Mouse (Mus musculus) lung, embryonic 15.5 days (tissue): ENCODE results near the gene Lgals7. TPM values are rescaled to one million over a fixed set of nuclear protein-coding genes. Genes with fewer than 3 reads are reported as not detected.

Experiments
- ATAC-seq: fragments of 200-750 bp; cut with Nextera tagmentation; 2 replicates; pipeline ENCODE4 v1.8.0; 2017; ENCODE audit warnings: moderate number of reproducible peaks, borderline replicate concordance; ENCODE audit not compliant: low FRiP score, low TSS enrichment; ENCODE audit errors: extremely low read depth
- H3K27ac ChIP-seq: fragments of 300-500 bp; sonication (generic); 2 replicates; pipeline ENCODE4 v1.5.1; 2015; ENCODE audit warnings: moderate library complexity, mild to moderate bottlenecking, inconsistent platforms
- H3K27me3 ChIP-seq: fragments of 300-500 bp; sonication (generic); 2 replicates; pipeline ENCODE4 v1.6.1; 2015; ENCODE audit warnings: inconsistent platforms
- H3K36me3 ChIP-seq: fragments of 300-500 bp; sonication (generic); 2 replicates; pipeline ENCODE4 v1.6.1; 2015; ENCODE audit warnings: inconsistent platforms
- H3K4me1 ChIP-seq: fragments of 300-500 bp; sonication (generic); 2 replicates; pipeline ENCODE4 v1.6.1; 2015; ENCODE audit warnings: inconsistent platforms
- H3K4me2 ChIP-seq: fragments of 300-500 bp; sonication (generic); 2 replicates; pipeline ENCODE4 v1.6.1; 2015; ENCODE audit warnings: inconsistent platforms, mild to moderate bottlenecking, moderate library complexity
- H3K4me3 ChIP-seq: fragments of 300-500 bp; sonication (generic); 2 replicates; pipeline ENCODE4 v1.5.1; 2015; ENCODE audit warnings: mild to moderate bottlenecking, inconsistent platforms
- H3K9ac ChIP-seq: fragments of 300-500 bp; sonication (generic); 2 replicates; pipeline ENCODE4 v1.6.1; 2015; ENCODE audit warnings: inconsistent platforms
- H3K9me3 ChIP-seq: fragments of 300-500 bp; sonication (generic); 2 replicates; pipeline ENCODE4 v1.6.1; 2016; ENCODE audit warnings: inconsistent platforms
- WGBS: fragments of 180-500 bp; shearing (Covaris S2); methylation state at CpG from one replicate; pipeline ENCODE4 v1.1.7; 2015; 5-methylcytosine and 5-hydroxymethylcytosine counted together
- polyA plus RNA-seq: library from polyadenylated mRNA; unstranded; fragments of >200 nt; fragmentation: Nextera tagmentation; extraction: Ambion mirVana; gene quantifications from 2 replicates; pipeline ENCODE4 v1.2.1, GENCODE M21; 2015

The Lgals7 gene
- polyA plus RNA-seq, 1 experiment from 2014 or later = 1.6 TPM

DNA sequence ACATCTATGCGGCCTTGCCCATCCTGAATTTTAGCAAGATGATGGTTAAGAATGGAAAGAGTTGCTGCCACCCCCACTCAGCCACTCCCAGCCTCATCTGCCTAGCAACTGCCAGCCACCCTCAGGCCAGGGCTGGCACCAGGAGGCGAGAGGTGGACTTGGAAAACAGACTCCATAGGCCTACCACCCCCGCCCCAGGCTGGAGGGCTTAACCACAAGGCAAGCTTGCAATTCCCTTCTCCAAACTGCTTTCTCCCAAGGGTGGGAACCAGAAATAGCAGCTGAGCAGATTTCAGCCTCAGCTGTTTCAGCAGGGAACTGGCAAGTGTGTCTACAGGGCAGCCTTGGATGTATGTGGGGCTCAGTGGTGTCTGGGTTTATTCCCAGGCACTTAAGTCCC, 39.2 kb downstream of the Lgals7 start:
- WGBS = 91% methylated on average over 3 of the region's 3 CpGs
- peaks cover 99% of the 10 kb centered on the region for H3K36me3 ChIP-seq
- no peak for ATAC-seq
- H3K9me3 ChIP-seq = no peaks in the 10 kb centered on the region
- no peak overlapping the region for H3K9ac ChIP-seq
- no peaks in the 10 kb centered on the region for H3K4me1 ChIP-seq
- H3K4me3 ChIP-seq = no peak overlapping the region
- no peaks in the 10 kb centered on the region for H3K27me3 ChIP-seq
- H3K27ac ChIP-seq = no peak overlapping the region
- no peak overlapping the region for H3K4me2 ChIP-seq

DNA sequence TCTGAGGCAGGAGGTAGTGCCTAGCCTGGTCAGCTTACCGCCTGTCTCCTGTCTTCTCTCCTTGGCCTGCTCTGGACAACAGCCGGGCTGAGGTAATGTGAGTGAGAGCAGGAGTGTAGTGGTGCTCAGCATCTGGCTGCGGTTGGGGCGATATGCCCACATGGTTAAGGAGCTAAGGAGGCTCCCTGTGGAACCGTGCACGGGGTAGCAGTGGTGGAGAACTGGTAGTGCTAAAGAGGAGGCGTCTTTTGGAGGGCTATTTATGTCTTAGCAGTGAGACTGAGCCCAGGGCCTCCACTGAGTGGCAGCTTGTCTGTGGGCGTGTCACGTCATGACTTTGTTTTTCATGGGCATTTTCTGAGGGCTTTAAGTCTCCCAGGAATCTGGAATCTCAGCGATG, 40.1 kb downstream of the Lgals7 start:
- Histone ChIP-seq H3K9ac (no peak overlapping the region), H3K4me3 (no peak overlapping the region), H3K9me3 (no peaks in the 10 kb centered on the region), H3K4me1 (no peaks in the 10 kb centered on the region), H3K4me2 (no peak overlapping the region), H3K27ac (no peak overlapping the region), H3K27me3 (no peaks in the 10 kb centered on the region), H3K36me3 (peaks cover 99% of the 10 kb centered on the region)
- WGBS = 87% methylated on average over 10 of the region's 10 CpGs
- ATAC-seq = no peak

DNA sequence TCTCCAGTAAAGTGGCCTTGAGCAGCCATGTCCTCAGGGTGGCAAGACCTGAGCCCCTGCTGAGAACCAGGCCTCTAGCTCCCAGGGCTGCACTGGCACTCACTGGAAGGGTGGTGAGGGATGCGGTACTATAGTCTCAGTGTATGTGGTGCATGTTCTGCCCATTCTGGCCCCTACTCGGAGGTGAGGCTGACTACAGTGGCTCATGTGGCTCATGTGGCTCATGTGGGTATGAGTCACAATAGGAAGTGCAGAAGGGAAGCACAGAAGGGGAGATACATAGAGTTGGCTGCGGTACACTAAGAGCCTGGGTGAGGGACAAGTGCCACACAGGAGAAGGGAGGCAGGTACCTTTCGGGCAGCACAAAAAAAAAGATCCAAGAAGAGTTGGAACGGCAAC, 43.5 kb downstream of the Lgals7 start:
- peaks cover 90% of the 10 kb centered on the region for H3K36me3 ChIP-seq
- no peaks in the 10 kb centered on the region for H3K9me3 ChIP-seq
- no peak overlapping the region for H3K27ac ChIP-seq
- peaks cover 5% of the 10 kb centered on the region; the same call in 1 of the 2 replicates for H3K4me1 ChIP-seq
- 96% methylated on average over 5 of the region's 5 CpGs for WGBS
- ATAC-seq = no peak
- no peak overlapping the region for H3K4me3 ChIP-seq
- H3K4me2 ChIP-seq = no peak overlapping the region
- H3K27me3 ChIP-seq = no peaks in the 10 kb centered on the region
- no peak overlapping the region for H3K9ac ChIP-seq

DNA sequence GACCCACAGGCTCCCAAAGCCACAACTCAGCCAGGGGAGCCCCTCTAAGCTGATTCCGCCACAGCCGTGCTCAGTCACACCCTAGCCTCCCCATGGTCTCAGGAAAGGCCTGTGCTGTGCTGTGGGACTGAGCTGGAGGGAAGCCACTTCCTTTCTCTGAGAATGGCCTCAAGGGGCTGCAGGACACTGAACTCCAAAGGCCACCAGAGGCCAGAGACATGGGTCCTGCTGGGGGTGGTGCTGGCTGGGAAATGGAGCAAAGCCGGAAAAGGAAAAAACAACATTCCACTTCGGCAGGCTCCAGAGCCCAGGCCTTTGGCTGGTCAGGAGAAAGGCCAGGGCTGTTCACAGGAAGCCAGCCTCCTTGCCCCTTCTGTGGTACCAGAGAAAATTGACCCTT, 48.0 kb downstream of the Lgals7 start:
- Histone ChIP-seq H3K36me3 (peaks cover 89% of the 10 kb centered on the region), H3K4me1 (peaks cover 7% of the 10 kb centered on the region; the same call in 1 of the 2 replicates), H3K9ac (no peak overlapping the region), H3K9me3 (no peaks in the 10 kb centered on the region), H3K4me3 (no peak overlapping the region), H3K4me2 (no peak overlapping the region), H3K27ac (peak overlapping the region; percentile 74), H3K27me3 (0 out of 2 replicates have a peak, but pooled peaks cover 2% of the 10 kb centered on the region)
- WGBS = 59% methylated on average over 4 of the region's 4 CpGs
- peak; percentile 67; the same call in 1 of the 2 replicates for ATAC-seq

DNA sequence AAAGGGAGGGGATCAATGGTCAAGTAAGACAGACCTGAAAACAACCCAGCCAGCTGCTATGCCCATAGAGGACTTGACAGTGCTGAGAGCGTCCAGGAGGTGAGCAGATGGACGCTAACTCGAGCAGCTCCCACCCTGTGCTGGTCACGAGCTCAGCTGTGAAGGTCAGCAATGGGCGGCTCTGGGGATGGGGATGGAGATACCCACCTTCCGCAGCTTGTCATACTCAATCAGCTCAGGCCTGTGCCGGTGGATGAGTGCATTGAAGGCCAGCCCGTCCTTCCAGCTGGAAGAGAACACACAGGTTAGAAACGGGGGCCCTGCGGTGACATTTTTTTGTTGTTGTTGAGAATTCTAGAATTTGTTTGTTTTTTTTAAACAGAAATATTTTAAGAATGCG, 49.5 kb downstream of the Lgals7 start:
- H3K4me3 ChIP-seq = no peak overlapping the region
- peaks cover 21% of the 10 kb centered on the region for H3K4me1 ChIP-seq
- ATAC-seq = no peak
- no peaks in the 10 kb centered on the region for H3K9me3 ChIP-seq
- no peak overlapping the region for H3K9ac ChIP-seq
- WGBS = 80% methylated on average over 11 of the region's 11 CpGs
- H3K4me2 ChIP-seq = no peak overlapping the region
- peaks cover 80% of the 10 kb centered on the region for H3K36me3 ChIP-seq
- no peak overlapping the region for H3K27ac ChIP-seq
- 0 out of 2 replicates have a peak, but pooled peaks cover 2% of the 10 kb centered on the region for H3K27me3 ChIP-seq

Other genes with a start within 250 kb of the Lgals7 start
- not detected in 2 replicates for gene Acp7, start 232.5 kb upstream of the Lgals7 start, polyA plus RNA-seq
- 6.3 and 6.5 TPM in 2 replicates for gene Fbxo27, start 171.0 kb upstream of the Lgals7 start, polyA plus RNA-seq
- 15.6 and 16.3 TPM in 2 replicates for gene Fbxo17, start 147.0 kb upstream of the Lgals7 start, polyA plus RNA-seq
- gene Mrps12, start 122.0 kb upstream of the Lgals7 start, polyA plus RNA-seq = 116 and 124 TPM in 2 replicates
- gene Sars2, start 121.9 kb upstream of the Lgals7 start, polyA plus RNA-seq = 27.2 and 27.7 TPM in 2 replicates
- not detected in 2 replicates for gene Ccer2, start 107.7 kb upstream of the Lgals7 start, polyA plus RNA-seq
- 59.5 and 65.2 TPM in 2 replicates for gene Sirt2, start 97.1 kb upstream of the Lgals7 start, polyA plus RNA-seq
- gene Nfkbib, start 96.3 kb upstream of the Lgals7 start, polyA plus RNA-seq = 36.9 and 38.7 TPM in 2 replicates
- 7.1 and 8.8 TPM in 2 replicates for gene Rinl, start 74.9 kb upstream of the Lgals7 start, polyA plus RNA-seq
- gene Hnrnpl, start 55.3 kb upstream of the Lgals7 start, polyA plus RNA-seq = 254 and 264 TPM in 2 replicates
- gene Ech1, start 38.6 kb upstream of the Lgals7 start, polyA plus RNA-seq = 154 and 162 TPM in 2 replicates
- gene Lgals4, start 30.0 kb upstream of the Lgals7 start, polyA plus RNA-seq = 6.7 and 9.2 TPM in 2 replicates
- gene Capn12, start 17.6 kb downstream of the Lgals7 start, polyA plus RNA-seq = 0.29 and 0.42 TPM in 2 replicates
- 287 and 302 TPM in 2 replicates for gene Actn4, start 98.5 kb downstream of the Lgals7 start, polyA plus RNA-seq
- 360 and 364 TPM in 2 replicates for gene Eif3k, start 118.0 kb downstream of the Lgals7 start, polyA plus RNA-seq
- gene Map4k1, start 118.2 kb downstream of the Lgals7 start, polyA plus RNA-seq = 7.4 and 9.8 TPM in 2 replicates